Mouse (Mus musculus): ENCODE measurements around the gene Junb. TPM values are rescaled to one million over a fixed set of nuclear protein-coding genes. Genes with fewer than 3 reads are reported as not detected.
A peak's percentile ranks its signal among the peaks of the same experiment; 100 is the strongest.

Gene Junb
- polyA plus RNA-seq, 1 experiment from 2014 or later = 10.4 TPM

- Histone ChIP-seq H3K4me3 (peak overlapping the region; percentile 60), H3K27ac (peak overlapping the region; percentile 60), H3K4me1 (peaks cover 84% of the 10 kb centered on the region), H3K36me3 (no peaks in the 10 kb centered on the region), H3K9ac (peak overlapping the region; percentile 59), H3K9me3 (no peaks in the 10 kb centered on the region), H3K4me2 (peak overlapping the region; percentile 100), H3K27me3 (peaks cover 40% of the 10 kb centered on the region)
- 1% methylated on average over 42 of the region's 42 CpGs for WGBS
- ATAC-seq (ENCODE audit: insufficient number of reproducible peaks, insufficient read depth, low FRiP score, low TSS enrichment, low read depth) = peak; percentile 27; the same call in 1 of the 2 replicates
Measured at GRCm38 (mm10) chr8:84979599-84980421, 1.3 kb upstream of the Junb start.

- Histone ChIP-seq H3K9ac (peak overlapping the region; percentile 77), H3K4me2 (peak overlapping the region; percentile 100), H3K4me3 (peak overlapping the region; percentile 60), H3K27ac (peak overlapping the region; percentile 74; the same call in 1 of the 2 replicates), H3K9me3 (no peaks in the 10 kb centered on the region), H3K4me1 (peaks cover 81% of the 10 kb centered on the region), H3K27me3 (peaks cover 32% of the 10 kb centered on the region), H3K36me3 (peaks cover 18% of the 10 kb centered on the region)
- ATAC-seq (ENCODE audit: insufficient number of reproducible peaks, insufficient read depth, low FRiP score, low TSS enrichment, low read depth) = no peak
- under 1% methylated on average over 70 of the region's 70 CpGs for WGBS
Measured at GRCm38 (mm10) chr8:84977435-84978247, 877 bp downstream of the Junb start.

GRCm38 (mm10) chr8:84976763-84977434 lies 1.6 kb downstream of the Junb start:
- Histone ChIP-seq H3K36me3 (peaks cover 25% of the 10 kb centered on the region), H3K4me2 (peak overlapping the region; percentile 100), H3K9ac (peak overlapping the region; percentile 77), H3K4me3 (peak overlapping the region; percentile 60), H3K9me3 (no peaks in the 10 kb centered on the region), H3K4me1 (peaks cover 74% of the 10 kb centered on the region), H3K27ac (peak overlapping the region; percentile 51; the same call in 1 of the 2 replicates), H3K27me3 (peaks cover 32% of the 10 kb centered on the region)
- no peak for ATAC-seq (ENCODE audit: insufficient number of reproducible peaks, insufficient read depth, low FRiP score, low TSS enrichment, low read depth)
- 3% methylated on average over 25 of the region's 25 CpGs for WGBS

GRCm38 (mm10) chr8:84976031-84976762 lies 2.3 kb downstream of the Junb start:
- peaks cover 32% of the 10 kb centered on the region for H3K27me3 ChIP-seq
- no peaks in the 10 kb centered on the region for H3K9me3 ChIP-seq
- peaks cover 71% of the 10 kb centered on the region for H3K4me1 ChIP-seq
- peak overlapping the region; percentile 77 for H3K9ac ChIP-seq
- ATAC-seq (ENCODE audit: insufficient number of reproducible peaks, insufficient read depth, low FRiP score, low TSS enrichment, low read depth) = peak; percentile 80
- under 1% methylated on average over 51 of the region's 61 CpGs for WGBS
- H3K4me2 ChIP-seq = peak overlapping the region; percentile 100
- peak overlapping the region; percentile 78 for H3K27ac ChIP-seq
- H3K36me3 ChIP-seq = peaks cover 32% of the 10 kb centered on the region
- H3K4me3 ChIP-seq = peak overlapping the region; percentile 60

- Histone ChIP-seq H3K4me3 (peak overlapping the region; percentile 60; the same call in 1 of the 2 replicates), H3K9me3 (no peaks in the 10 kb centered on the region), H3K4me1 (peaks cover 71% of the 10 kb centered on the region), H3K4me2 (peak overlapping the region; percentile 100), H3K9ac (0 out of 2 replicates have a peak overlapping the region, but pooled peaks have one; percentile 77), H3K27me3 (peaks cover 32% of the 10 kb centered on the region), H3K36me3 (peaks cover 38% of the 10 kb centered on the region), H3K27ac (peak overlapping the region; percentile 78; the same call in 1 of the 2 replicates)
- no peak for ATAC-seq (ENCODE audit: insufficient number of reproducible peaks, insufficient read depth, low FRiP score, low TSS enrichment, low read depth)
- WGBS = 33% methylated on average over 7 of the region's 7 CpGs
Measured at GRCm38 (mm10) chr8:84975434-84975833, 3.1 kb downstream of the Junb start.

GRCm38 (mm10) chr8:84974543-84975142 lies 3.9 kb downstream of the Junb start:
- Histone ChIP-seq H3K36me3 (peaks cover 38% of the 10 kb centered on the region), H3K9me3 (no peaks in the 10 kb centered on the region), H3K9ac (no peak overlapping the region), H3K27ac (no peak overlapping the region; the same call in 1 of the 2 replicates), H3K27me3 (peaks cover 31% of the 10 kb centered on the region), H3K4me3 (no peak overlapping the region), H3K4me2 (no peak overlapping the region), H3K4me1 (peaks cover 65% of the 10 kb centered on the region)
- no peak for ATAC-seq (ENCODE audit: insufficient number of reproducible peaks, insufficient read depth, low FRiP score, low TSS enrichment, low read depth)
- 73% methylated on average over 8 of the region's 8 CpGs for WGBS

- H3K36me3 ChIP-seq = peaks cover 38% of the 10 kb centered on the region
- ATAC-seq (ENCODE audit: insufficient number of reproducible peaks, insufficient read depth, low FRiP score, low TSS enrichment, low read depth) = no peak
- H3K9me3 ChIP-seq = no peaks in the 10 kb centered on the region
- no peak overlapping the region for H3K4me2 ChIP-seq
- no peak overlapping the region; the same call in 1 of the 2 replicates for H3K27ac ChIP-seq
- WGBS = 66% methylated on average over 4 of the region's 4 CpGs
- peaks cover 24% of the 10 kb centered on the region for H3K27me3 ChIP-seq
- no peak overlapping the region for H3K4me3 ChIP-seq
- H3K4me1 ChIP-seq = peaks cover 59% of the 10 kb centered on the region
- no peak overlapping the region for H3K9ac ChIP-seq
Measured at GRCm38 (mm10) chr8:84973803-84974542, 4.5 kb downstream of the Junb start.

- Histone ChIP-seq H3K27me3 (peaks cover 15% of the 10 kb centered on the region), H3K4me3 (no peak overlapping the region), H3K36me3 (peaks cover 38% of the 10 kb centered on the region), H3K9ac (no peak overlapping the region), H3K4me2 (no peak overlapping the region), H3K9me3 (no peaks in the 10 kb centered on the region), H3K4me1 (peaks cover 58% of the 10 kb centered on the region), H3K27ac (no peak overlapping the region)
- 97% methylated on average over 1 of the region's 1 CpGs for WGBS
- ATAC-seq (ENCODE audit: insufficient number of reproducible peaks, insufficient read depth, low FRiP score, low TSS enrichment, low read depth) = no peak
Measured at GRCm38 (mm10) chr8:84973079-84973478, 5.4 kb downstream of the Junb start.

- peak overlapping the region; percentile 79 for H3K4me3 ChIP-seq
- H3K27ac ChIP-seq = peak overlapping the region; percentile 87; the same call in 1 of the 2 replicates
- no peaks in the 10 kb centered on the region for H3K9me3 ChIP-seq
- H3K27me3 ChIP-seq = no peaks in the 10 kb centered on the region
- peaks cover 38% of the 10 kb centered on the region for H3K36me3 ChIP-seq
- ATAC-seq (ENCODE audit: insufficient number of reproducible peaks, insufficient read depth, low FRiP score, low TSS enrichment, low read depth) = no peak
- H3K4me2 ChIP-seq = peak overlapping the region; percentile 94
- peak overlapping the region; percentile 93 for H3K9ac ChIP-seq
- H3K4me1 ChIP-seq = peaks cover 54% of the 10 kb centered on the region
- 47% methylated on average over 5 of the region's 5 CpGs for WGBS
Measured at GRCm38 (mm10) chr8:84970913-84971312, 7.6 kb downstream of the Junb start.

Data from embryonic facial prominence, embryonic 13.5 days (tissue).